Comparison of ENCODE assay signal across 21 mouse cellular contexts in genomic region chr4:13614806-13615205, GRCm38 (mm10).
A peak's percentile ranks its signal among the peaks of the same experiment; 100 is the strongest.
DNase-seq lines count a peak whose midpoint lies in the region; ATAC-seq and TF ChIP-seq lines count a peak whose summit lies in the region.
"Had no signal": no experiment of that assay in that cellular context is flagged by ENCODE, and none has a peak within 500 bp of the region (broad histone marks: within the 10 kb centered on the region; RNA-seq: fewer than 3 reads in every experiment).

No protein-coding gene starts in this region.

- TF ChIP-seq CTCF in lung, embryonic 14.5 days (IDR thresholded peaks at IDR 0.05; ENCODE audit: low read depth) = no peak

- WGBS in forebrain, embryonic 14.5 days = 13% methylated on average over 3 of the region's 3 CpGs
- 17% methylated on average over 3 of the region's 3 CpGs for WGBS in forebrain, embryonic 16.5 days
- WGBS in lung, embryonic 14.5 days = 43% methylated on average over 3 of the region's 3 CpGs

- DNase-seq in forebrain, embryonic 14.5 days (ENCODE audit: low spot score) = peak; percentile 75
- DNase-seq in lung, embryonic 14.5 days = peak; percentile 46
- DNase-seq in lung, adult 18-20 months = no peak
- peak; percentile 51 for DNase-seq in mesoderm, embryonic 11.5 days (ENCODE audit: low read depth, low spot score)
- no peak for DNase-seq in adrenal gland, postnatal 14 days
- DNase-seq: adrenal gland, adult 2 months; adrenal gland, postnatal 25 days; cerebellum, adult 18-20 months; cerebellum, adult 9-10 months; cerebellum, postnatal 14 days; gastrocnemius, postnatal 10 days; heart, adult 11 months had no signal

- H3K27ac ChIP-seq in forebrain, embryonic 14.5 days (ENCODE audit: low read depth, low read length) = no peak overlapping the region
- H3K27ac ChIP-seq in forebrain, embryonic 16.5 days (ENCODE audit: low read length) = no peak overlapping the region
- H3K27ac ChIP-seq in lung, embryonic 14.5 days (ENCODE audit: low read depth) = no peak overlapping the region
- H3K27ac ChIP-seq: embryonic facial prominence, embryonic 10.5 days; embryonic facial prominence, embryonic 13.5 days; forebrain, embryonic 12.5 days; hindbrain, embryonic 12.5 days; hindbrain, embryonic 15.5 days had no signal

- ATAC-seq in forebrain, embryonic 14.5 days = no peak
- ATAC-seq in forebrain, embryonic 16.5 days = no peak
- ATAC-seq in lung, embryonic 14.5 days (ENCODE audit: insufficient read depth) = no peak
- ATAC-seq: CD4-positive, CD25-positive, alpha-beta regulatory T cell, adult 4 months had no signal

- no peaks in the 10 kb centered on the region for H3K9me3 ChIP-seq in forebrain, embryonic 14.5 days (replicated peaks; ENCODE audit: control insufficient read depth, low read length)
- H3K9me3 ChIP-seq in forebrain, embryonic 16.5 days (ENCODE audit: control insufficient read depth, low read length) = no peaks in the 10 kb centered on the region
- H3K9me3 ChIP-seq in lung, embryonic 14.5 days (ENCODE audit: low read depth, low read length) = no peaks in the 10 kb centered on the region
- H3K9me3 ChIP-seq: embryonic facial prominence, embryonic 10.5 days; embryonic facial prominence, embryonic 13.5 days; forebrain, embryonic 12.5 days; hindbrain, embryonic 12.5 days; hindbrain, embryonic 15.5 days had no signal

- no peak overlapping the region for H3K4me2 ChIP-seq in forebrain, embryonic 14.5 days (ENCODE audit: low read length)
- H3K4me2 ChIP-seq in forebrain, embryonic 16.5 days (ENCODE audit: low read length) = no peak overlapping the region
- no peak overlapping the region for H3K4me2 ChIP-seq in lung, embryonic 14.5 days
- H3K4me2 ChIP-seq: embryonic facial prominence, embryonic 13.5 days; forebrain, embryonic 12.5 days; heart, embryonic 11.5 days; hindbrain, embryonic 12.5 days; hindbrain, embryonic 15.5 days had no signal

- H3K4me3 ChIP-seq in forebrain, embryonic 14.5 days (ENCODE audit: low read depth, low read length) = no peak overlapping the region
- H3K4me3 ChIP-seq in forebrain, embryonic 16.5 days (replicated peaks; ENCODE audit: low read length) = no peak overlapping the region
- H3K4me3 ChIP-seq in lung, embryonic 14.5 days (ENCODE audit: low read depth, low read length) = no peak overlapping the region
- H3K4me3 ChIP-seq: embryonic facial prominence, embryonic 10.5 days; embryonic facial prominence, embryonic 13.5 days; erythroblast, embryonic 14.5 days; forebrain, embryonic 12.5 days; hindbrain, embryonic 12.5 days; hindbrain, embryonic 15.5 days had no signal

- H3K36me3 ChIP-seq in forebrain, embryonic 14.5 days (ENCODE audit: control insufficient read depth, insufficient read depth, low read length) = no peaks in the 10 kb centered on the region
- H3K36me3 ChIP-seq in forebrain, embryonic 16.5 days (ENCODE audit: control insufficient read depth, insufficient read depth) = no peaks in the 10 kb centered on the region
- H3K36me3 ChIP-seq in lung, embryonic 14.5 days (ENCODE audit: insufficient read depth) = no peaks in the 10 kb centered on the region
- H3K36me3 ChIP-seq: embryonic facial prominence, embryonic 10.5 days; embryonic facial prominence, embryonic 13.5 days; forebrain, embryonic 12.5 days; hindbrain, embryonic 12.5 days; hindbrain, embryonic 15.5 days had no signal

- no peak overlapping the region for H3K9ac ChIP-seq in forebrain, embryonic 14.5 days (ENCODE audit: low read length)
- no peak overlapping the region for H3K9ac ChIP-seq in forebrain, embryonic 16.5 days (replicated peaks; ENCODE audit: low read depth, low read length)
- H3K9ac ChIP-seq in lung, embryonic 14.5 days = no peak overlapping the region
- H3K9ac ChIP-seq: embryonic facial prominence, embryonic 13.5 days; forebrain, embryonic 12.5 days; hindbrain, embryonic 12.5 days; hindbrain, embryonic 15.5 days had no signal

- H3K4me1 ChIP-seq in forebrain, embryonic 14.5 days (ENCODE audit: control insufficient read depth, insufficient read depth, low read length) = 0 out of 2 replicates have a peak, but pooled peaks cover 2% of the 10 kb centered on the region
- H3K4me1 ChIP-seq in forebrain, embryonic 16.5 days (replicated peaks; ENCODE audit: control insufficient read depth, insufficient read depth, low read length) = no peaks in the 10 kb centered on the region
- H3K4me1 ChIP-seq in lung, embryonic 14.5 days (ENCODE audit: insufficient read depth) = no peaks in the 10 kb centered on the region
- H3K4me1 ChIP-seq: embryonic facial prominence, embryonic 10.5 days; embryonic facial prominence, embryonic 13.5 days; forebrain, embryonic 12.5 days; hindbrain, embryonic 12.5 days; hindbrain, embryonic 15.5 days had no signal

- H3K27me3 ChIP-seq in forebrain, embryonic 14.5 days (replicated peaks; ENCODE audit: control insufficient read depth, insufficient read depth, low read length) = no peaks in the 10 kb centered on the region
- no peaks in the 10 kb centered on the region for H3K27me3 ChIP-seq in forebrain, embryonic 16.5 days (replicated peaks; ENCODE audit: control insufficient read depth, insufficient read depth, low read length)
- H3K27me3 ChIP-seq in lung, embryonic 14.5 days (ENCODE audit: insufficient read depth, low read length) = no peaks in the 10 kb centered on the region
- H3K27me3 ChIP-seq: embryonic facial prominence, embryonic 13.5 days; forebrain, embryonic 12.5 days; hindbrain, embryonic 12.5 days; hindbrain, embryonic 15.5 days had no signal

Comparison
In these comparisons a context has a peak if more than half of its experiments do, and no peak if none do; other contexts are left out.
1. DNase-seq: peak in forebrain, embryonic 14.5 days (single experiment), lung, embryonic 14.5 days (single experiment) and mesoderm, embryonic 11.5 days (single experiment); none in lung, adult 18-20 months (0 of 2) and adrenal gland, postnatal 14 days (single experiment).